Mouse (Mus musculus) liver, embryonic 15.5 days (tissue): Measurements from ENCODE around the gene Ly6g6c. TPM values are rescaled to one million over a fixed set of nuclear protein-coding genes. Genes with fewer than 3 reads are reported as not detected.

ENCODE experiments used
- ATAC-seq: fragments of 200-750 bp; cut with Nextera tagmentation; 2 replicates; pipeline ENCODE4 v1.8.0; 2017; ENCODE audit warnings: moderate number of reproducible peaks, mild to moderate bottlenecking, moderate library complexity; ENCODE audit not compliant: insufficient read depth
- H3K27ac ChIP-seq: fragments of 300-500 bp; sonication (generic); replicated peaks from 2 replicates; pipeline ENCODE4 v1.5.1; 2015; ENCODE audit warnings: mild to moderate bottlenecking, inconsistent platforms
- H3K27me3 ChIP-seq: fragments of 300-500 bp; sonication (generic); 2 replicates; pipeline ENCODE4 v1.6.1; 2015; ENCODE audit warnings: mild to moderate bottlenecking, inconsistent platforms
- H3K36me3 ChIP-seq: fragments of 300-500 bp; sonication (generic); replicated peaks from 2 replicates; pipeline ENCODE4 v1.6.1; 2015; ENCODE audit warnings: moderate library complexity, mild to moderate bottlenecking, inconsistent platforms
- H3K4me1 ChIP-seq: fragments of 300-500 bp; sonication (generic); replicated peaks from 2 replicates; pipeline ENCODE4 v1.6.1; 2015; ENCODE audit warnings: inconsistent platforms
- H3K4me2 ChIP-seq: fragments of 300-500 bp; sonication (generic); 2 replicates; pipeline ENCODE4 v1.6.1; 2015; ENCODE audit warnings: moderate library complexity, mild to moderate bottlenecking, inconsistent platforms
- H3K4me3 ChIP-seq: fragments of 300-500 bp; sonication (generic); replicated peaks from 2 replicates; pipeline ENCODE4 v1.5.1; 2015; ENCODE audit warnings: mild to moderate bottlenecking, inconsistent platforms
- H3K9ac ChIP-seq: fragments of 300-500 bp; sonication (generic); 2 replicates; pipeline ENCODE4 v1.6.1; 2015; ENCODE audit warnings: moderate library complexity, mild to moderate bottlenecking, inconsistent platforms
- H3K9me3 ChIP-seq: fragments of 300-500 bp; sonication (generic); replicated peaks from 2 replicates; pipeline ENCODE4 v1.6.1; 2016; ENCODE audit warnings: inconsistent platforms
- WGBS: fragments of 180-500 bp; shearing (Covaris S2); methylation state at CpG from one replicate; pipeline ENCODE4 v1.1.7; 2015; ENCODE audit warnings: mixed read lengths; ENCODE audit not compliant: insufficient replicate concordance; 5-methylcytosine and 5-hydroxymethylcytosine counted together
- polyA plus RNA-seq: library from polyadenylated mRNA; unstranded; fragments of >200 nt; fragmentation: Nextera tagmentation; extraction: Ambion mirVana; gene quantifications from 2 replicates; pipeline ENCODE4 v1.2.1, GENCODE M21; 2015

The Ly6g6c gene
- polyA plus RNA-seq = 0.21 and 0.40 TPM in 2 replicates

- peaks cover 81% of the 10 kb centered on the region for H3K27me3 ChIP-seq
- 0 out of 2 replicates have a peak, but pooled peaks have one; percentile 14 for ATAC-seq
- peak within 1 kb of the TSS; percentile 37 for H3K4me3 ChIP-seq
- under 1% methylated on average over 48 of the region's 48 CpGs for WGBS
- H3K4me1 ChIP-seq = peaks cover 38% of the 10 kb centered on the region
- H3K9me3 ChIP-seq = no peaks in the 10 kb centered on the region
- H3K4me2 ChIP-seq = peak within 1 kb of the TSS; percentile 71
- no peaks in the 10 kb centered on the region for H3K36me3 ChIP-seq
- H3K27ac ChIP-seq = no peak within 1 kb of the TSS
- H3K9ac ChIP-seq = no peak within 1 kb of the TSS; the same call in 1 of the 2 replicates
Measured at GRCm38 (mm10) chr17:35064951-35065947, at the start of gene Ly6g6c. Ly6g6c (plus strand) TSS chr17:35065388.

- H3K4me1 ChIP-seq = peaks cover 27% of the 10 kb centered on the region
- no peak within 1 kb of the TSS for H3K4me3 ChIP-seq
- no peak within 1 kb of the TSS for H3K4me2 ChIP-seq
- WGBS = 77% methylated on average over 12 of the region's 12 CpGs
- H3K9ac ChIP-seq = no peak within 1 kb of the TSS
- H3K27ac ChIP-seq = no peak within 1 kb of the TSS
- H3K27me3 ChIP-seq = no peaks in the 10 kb centered on the region
- no peaks in the 10 kb centered on the region for H3K9me3 ChIP-seq
- peaks cover 61% of the 10 kb centered on the region for H3K36me3 ChIP-seq
- no peak for ATAC-seq
Measured at GRCm38 (mm10) chr17:35016376-35016775, 48.8 kb upstream of the Ly6g6c start, which contains the start of gene Vwa7. Vwa7 (plus strand) TSS chr17:35016579.

DNA sequence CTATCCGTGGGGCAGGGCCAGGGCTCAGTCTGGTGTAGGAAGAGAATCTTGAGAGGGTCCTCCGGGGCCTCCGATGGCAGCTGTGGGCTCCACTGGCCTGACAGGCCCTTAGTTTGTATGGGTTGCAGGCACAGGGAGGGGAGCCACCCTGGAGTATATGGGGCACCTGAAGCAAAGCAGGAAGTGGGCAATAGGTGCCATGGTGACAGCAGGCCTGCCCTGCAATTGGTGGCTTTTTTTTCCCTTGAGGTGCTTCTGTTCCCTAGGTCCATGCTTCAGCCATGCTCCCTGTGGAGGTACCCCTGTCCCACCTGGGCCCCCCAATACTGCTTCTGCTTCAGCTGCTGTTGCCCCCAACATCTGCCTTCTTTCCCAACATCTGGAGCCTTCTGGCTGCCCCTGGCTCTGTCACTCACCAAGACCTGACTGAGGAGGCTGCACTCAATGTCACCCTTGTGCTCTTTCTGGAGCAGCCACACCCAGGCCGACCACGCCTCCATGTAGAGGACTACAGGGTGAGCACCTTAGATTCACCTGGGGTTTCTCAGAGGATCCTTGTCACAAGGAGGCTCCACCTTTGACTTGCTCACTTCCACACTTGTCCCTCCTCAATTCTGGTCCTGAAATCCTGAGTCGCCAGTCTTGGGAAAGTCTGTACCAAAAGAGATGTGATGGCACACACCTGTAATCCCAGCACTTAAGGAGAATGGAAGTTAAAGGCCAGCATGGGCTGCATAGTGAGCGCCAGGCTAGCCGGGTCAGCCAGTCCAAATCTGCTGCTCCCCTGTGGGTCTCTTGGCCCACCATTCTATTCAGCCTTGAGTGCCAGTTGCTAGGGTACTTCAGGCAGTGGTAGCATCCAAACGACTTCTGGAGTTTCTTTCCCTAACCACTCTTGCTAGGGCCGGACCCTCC lies 48.1 kb upstream of the Ly6g6c start:
- no peak overlapping the region for H3K4me3 ChIP-seq

DNA sequence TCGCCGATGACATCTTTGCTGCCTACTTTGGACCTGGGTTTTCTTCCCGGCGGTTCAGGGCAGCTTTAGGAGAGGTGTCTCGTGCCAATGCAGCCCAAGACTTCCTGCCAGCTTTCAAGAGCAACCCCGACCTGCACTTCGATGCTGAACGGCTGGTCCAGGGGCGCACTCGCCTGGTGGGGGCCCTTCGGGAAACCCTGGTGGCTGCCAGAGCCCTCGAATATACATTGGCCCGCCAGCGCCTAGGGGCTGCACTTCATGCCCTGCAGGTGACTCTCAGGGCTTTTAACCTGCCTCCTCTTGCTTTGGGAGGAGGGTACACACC lies 47.5 kb upstream of the Ly6g6c start:
- Histone ChIP-seq H3K4me1 (peaks cover 40% of the 10 kb centered on the region), H3K27me3 (no peaks in the 10 kb centered on the region), H3K9ac (no peak overlapping the region), H3K4me2 (no peak overlapping the region), H3K36me3 (peaks cover 48% of the 10 kb centered on the region), H3K4me3 (no peak overlapping the region), H3K27ac (no peak overlapping the region), H3K9me3 (no peaks in the 10 kb centered on the region)
- WGBS = 72% methylated on average over 14 of the region's 14 CpGs
- no peak for ATAC-seq

More for the DNA sequence above, 48.1 kb upstream of the Ly6g6c start:
- no peak overlapping the region for H3K27ac ChIP-seq
- ATAC-seq = no peak
- H3K9ac ChIP-seq = no peak overlapping the region
- no peak overlapping the region for H3K4me2 ChIP-seq
- H3K4me1 ChIP-seq = peaks cover 34% of the 10 kb centered on the region
- no peaks in the 10 kb centered on the region for H3K9me3 ChIP-seq
- no peaks in the 10 kb centered on the region for H3K27me3 ChIP-seq
- WGBS = 75% methylated on average over 10 of the region's 10 CpGs
- H3K36me3 ChIP-seq = peaks cover 54% of the 10 kb centered on the region

GRCm38 (mm10) chr17:35018171-35018570 lies 47.0 kb upstream of the Ly6g6c start:
- H3K4me1 ChIP-seq = peaks cover 45% of the 10 kb centered on the region
- H3K9ac ChIP-seq = no peak overlapping the region
- H3K4me2 ChIP-seq = no peak overlapping the region
- no peaks in the 10 kb centered on the region for H3K27me3 ChIP-seq
- no peaks in the 10 kb centered on the region for H3K9me3 ChIP-seq
- H3K4me3 ChIP-seq = no peak overlapping the region
- 49% methylated on average over 3 of the region's 3 CpGs for WGBS
- ATAC-seq = no peak
- H3K36me3 ChIP-seq = peaks cover 43% of the 10 kb centered on the region
- no peak overlapping the region for H3K27ac ChIP-seq

DNA sequence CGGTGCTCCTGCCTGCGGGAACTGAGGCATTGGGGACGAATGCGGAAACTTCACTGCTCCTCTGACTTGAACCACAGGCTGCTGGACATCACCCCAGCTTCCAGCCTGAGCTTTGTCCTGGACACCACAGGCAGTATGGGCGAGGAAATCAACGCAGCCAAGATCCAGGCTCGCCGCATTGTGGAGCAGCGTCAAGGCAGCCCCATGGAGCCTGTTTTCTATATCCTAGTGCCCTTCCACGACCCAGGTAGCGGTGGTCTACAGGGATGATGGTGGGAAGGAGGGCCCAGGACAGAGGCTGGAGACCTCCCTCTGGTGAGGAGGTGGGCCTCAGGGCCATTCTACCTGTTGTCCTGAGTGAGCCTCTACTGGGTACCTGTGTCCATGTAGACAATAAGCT lies 45.3 kb upstream of the Ly6g6c start:
- Histone ChIP-seq H3K36me3 (peaks cover 26% of the 10 kb centered on the region), H3K27ac (no peak overlapping the region), H3K4me3 (no peak overlapping the region), H3K9ac (no peak overlapping the region), H3K9me3 (no peaks in the 10 kb centered on the region), H3K27me3 (no peaks in the 10 kb centered on the region), H3K4me2 (no peak overlapping the region), H3K4me1 (peaks cover 62% of the 10 kb centered on the region)
- ATAC-seq = no peak
- WGBS = 83% methylated on average over 11 of the region's 11 CpGs

GRCm38 (mm10) chr17:35020551-35020950 lies 44.6 kb upstream of the Ly6g6c start:
- H3K4me3 ChIP-seq = no peak overlapping the region
- no peaks in the 10 kb centered on the region for H3K27me3 ChIP-seq
- H3K4me2 ChIP-seq = no peak overlapping the region
- ATAC-seq = no peak
- H3K9me3 ChIP-seq = no peaks in the 10 kb centered on the region
- peaks cover 19% of the 10 kb centered on the region for H3K36me3 ChIP-seq
- no peak overlapping the region for H3K9ac ChIP-seq
- 76% methylated on average over 8 of the region's 8 CpGs for WGBS
- H3K4me1 ChIP-seq = peaks cover 68% of the 10 kb centered on the region
- H3K27ac ChIP-seq = no peak overlapping the region

GRCm38 (mm10) chr17:35021163-35021808 lies 43.9 kb upstream of the Ly6g6c start:
- Histone ChIP-seq H3K4me3 (peak overlapping the region; percentile 20), H3K4me2 (peak overlapping the region; percentile 54), H3K27ac (peak overlapping the region; percentile 65; the same call in 1 of the 2 replicates), H3K4me1 (peaks cover 68% of the 10 kb centered on the region), H3K9me3 (no peaks in the 10 kb centered on the region), H3K27me3 (no peaks in the 10 kb centered on the region), H3K36me3 (peaks cover 12% of the 10 kb centered on the region), H3K9ac (no peak overlapping the region)
- 6% methylated on average over 17 of the region's 17 CpGs for WGBS
- ATAC-seq = no peak; the same call in 1 of the 2 replicates

GRCm38 (mm10) chr17:35021842-35022477 lies 43.2 kb upstream of the Ly6g6c start:
- WGBS = 10% methylated on average over 6 of the region's 6 CpGs
- Histone ChIP-seq H3K27me3 (no peaks in the 10 kb centered on the region), H3K9ac (no peak overlapping the region)

GRCm38 (mm10) chr17:35022541-35023060 lies 42.6 kb upstream of the Ly6g6c start:
- Histone ChIP-seq H3K4me1 (peaks cover 60% of the 10 kb centered on the region), H3K4me2 (no peak overlapping the region)
- 59% methylated on average over 8 of the region's 8 CpGs for WGBS

More at GRCm38 (mm10) chr17:35021842-35022477, 43.2 kb upstream of the Ly6g6c start:
- Histone ChIP-seq H3K4me3 (peak overlapping the region; percentile 20; the same call in 1 of the 2 replicates), H3K36me3 (peaks cover 5% of the 10 kb centered on the region; the same call in 1 of the 2 replicates), H3K4me1 (peaks cover 61% of the 10 kb centered on the region), H3K27ac (peak overlapping the region; percentile 65), H3K9me3 (no peaks in the 10 kb centered on the region), H3K4me2 (peak overlapping the region; percentile 54)
- peak; percentile 82 for ATAC-seq

More at GRCm38 (mm10) chr17:35022541-35023060, 42.6 kb upstream of the Ly6g6c start:
- no peaks in the 10 kb centered on the region for H3K9me3 ChIP-seq
- no peaks in the 10 kb centered on the region for H3K36me3 ChIP-seq
- no peak overlapping the region for H3K4me3 ChIP-seq
- peak overlapping the region; percentile 39; the same call in 1 of the 2 replicates for H3K27ac ChIP-seq
- H3K27me3 ChIP-seq = no peaks in the 10 kb centered on the region
- no peak overlapping the region for H3K9ac ChIP-seq
- ATAC-seq = no peak
